Mouse (Mus musculus): ENCODE measurements around the gene Myo5c. TPM values are rescaled to one million over a fixed set of nuclear protein-coding genes. Genes with fewer than 3 reads are reported as not detected.

Gene Myo5c
- polyA plus RNA-seq, 1 experiment from 2014 or later: 0.95 TPM

- ATAC-seq (ENCODE audit: insufficient number of reproducible peaks, low FRiP score, low TSS enrichment, low read depth): no peak
These were observed 106.2 kb downstream of the Myo5c start for GRCm38 (mm10) chr9:75338016-75338415.

GRCm38 (mm10) chr9:75342433-75342832, 110.6 kb downstream of the Myo5c start:
- ATAC-seq (ENCODE audit: insufficient number of reproducible peaks, low FRiP score, low TSS enrichment, low read depth) (no peak), DNase-seq (ENCODE audit: low spot score) (no peak)
- Histone ChIP-seq H3K9me3 (ENCODE audit: control insufficient read depth, low read length) (no peaks in the 10 kb centered on the region), H3K4me1 (ENCODE audit: control insufficient read depth, insufficient read depth, low read length) (no peaks in the 10 kb centered on the region), H3K4me3 (ENCODE audit: low read depth, low read length) (no peak overlapping the region), H3K4me2 (ENCODE audit: low read depth, severe bottlenecking) (no peak overlapping the region), H3K36me3 (ENCODE audit: control insufficient read depth, insufficient read depth, low read length) (no peaks in the 10 kb centered on the region; the same call in 1 of the 2 replicates), H3K9ac (ENCODE audit: low read length) (no peak overlapping the region), H3K27ac (replicated peaks; ENCODE audit: low read depth, low read length) (no peak overlapping the region), H3K27me3 (ENCODE audit: control insufficient read depth, insufficient read depth, low read length) (no peaks in the 10 kb centered on the region)
- 86% methylated on average over 4 of the region's 4 CpGs for WGBS

More at GRCm38 (mm10) chr9:75338016-75338415, 106.2 kb downstream of the Myo5c start:
- no peak overlapping the region for H3K4me3 ChIP-seq (ENCODE audit: low read depth, low read length)
- H3K9me3 ChIP-seq (ENCODE audit: control insufficient read depth, low read length): no peaks in the 10 kb centered on the region
- H3K36me3 ChIP-seq (ENCODE audit: control insufficient read depth, insufficient read depth, low read length): peaks cover 2% of the 10 kb centered on the region; the same call in 1 of the 2 replicates
- no peaks in the 10 kb centered on the region for H3K4me1 ChIP-seq (ENCODE audit: control insufficient read depth, insufficient read depth, low read length)
- no peak overlapping the region for H3K27ac ChIP-seq (replicated peaks; ENCODE audit: low read depth, low read length)
- no peak overlapping the region for H3K9ac ChIP-seq (ENCODE audit: low read length)
- no peaks in the 10 kb centered on the region for H3K27me3 ChIP-seq (ENCODE audit: control insufficient read depth, insufficient read depth, low read length)
- 93% methylated on average over 6 of the region's 6 CpGs for WGBS
- no peak overlapping the region for H3K4me2 ChIP-seq (ENCODE audit: low read depth, severe bottlenecking)
- DNase-seq (ENCODE audit: low spot score): no peak

DNA sequence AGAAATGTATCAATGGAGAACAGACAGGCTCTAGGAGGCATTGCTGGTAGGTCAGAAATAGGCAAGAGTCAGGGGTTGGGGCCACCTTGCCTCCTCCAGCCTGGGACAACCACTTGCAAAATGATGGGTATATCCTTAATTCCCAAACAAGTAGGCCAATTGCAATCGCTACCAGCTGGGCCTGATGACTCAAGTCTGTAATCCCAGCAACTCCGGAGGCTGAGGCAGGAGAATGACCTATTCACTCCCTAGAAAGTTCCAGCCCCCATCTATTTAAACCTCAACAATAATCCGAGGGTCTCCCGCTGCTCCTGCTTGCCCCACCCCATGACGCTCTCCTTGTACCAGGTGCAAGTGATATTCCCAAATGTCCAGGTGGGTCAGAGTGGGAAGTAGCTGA, 115.6 kb downstream of the Myo5c start, which contains the start of gene Bcl2l10:
Gene Bcl2l10, plus strand, starts transcription at position 301 of the 400 bp plus-strand sequence.
- ATAC-seq (ENCODE audit: insufficient number of reproducible peaks, low FRiP score, low TSS enrichment, low read depth): no peak
- Histone ChIP-seq H3K27me3 (ENCODE audit: control insufficient read depth, insufficient read depth, low read length) (no peaks in the 10 kb centered on the region), H3K27ac (replicated peaks; ENCODE audit: low read depth, low read length) (no peak within 1 kb of the TSS), H3K4me3 (ENCODE audit: low read depth, low read length) (no peak within 1 kb of the TSS), H3K36me3 (ENCODE audit: control insufficient read depth, insufficient read depth, low read length) (no peaks in the 10 kb centered on the region), H3K9ac (ENCODE audit: low read length) (no peak within 1 kb of the TSS), H3K9me3 (ENCODE audit: control insufficient read depth, low read length) (no peaks in the 10 kb centered on the region), H3K4me1 (ENCODE audit: control insufficient read depth, insufficient read depth, low read length) (no peaks in the 10 kb centered on the region), H3K4me2 (ENCODE audit: low read depth, severe bottlenecking) (no peak within 1 kb of the TSS)
- 90% methylated on average over 5 of the region's 5 CpGs for WGBS
- DNase-seq (ENCODE audit: low spot score): no peak

DNA sequence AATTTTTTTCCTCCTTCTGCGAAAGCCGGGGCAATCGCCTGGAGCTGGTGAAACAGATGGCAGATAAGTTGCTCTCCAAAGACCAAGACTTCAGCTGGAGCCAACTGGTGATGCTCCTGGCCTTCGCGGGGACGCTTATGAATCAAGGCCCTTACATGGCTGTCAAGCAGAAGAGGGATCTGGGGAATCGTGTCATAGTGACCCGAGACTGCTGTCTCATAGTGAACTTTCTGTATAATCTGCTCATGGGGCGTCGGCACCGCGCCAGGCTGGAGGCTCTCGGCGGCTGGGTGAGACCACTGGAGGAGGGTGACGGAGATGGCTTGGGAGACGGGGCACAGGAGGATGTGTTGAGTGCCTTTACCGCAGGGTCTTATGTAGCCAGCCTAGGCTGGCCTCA, 116.2 kb downstream of the Myo5c start:
- no peaks in the 10 kb centered on the region for H3K36me3 ChIP-seq (ENCODE audit: control insufficient read depth, insufficient read depth, low read length)
- no peak overlapping the region for H3K4me3 ChIP-seq (ENCODE audit: low read depth, low read length)
- H3K27me3 ChIP-seq (ENCODE audit: control insufficient read depth, insufficient read depth, low read length): no peaks in the 10 kb centered on the region
- no peak overlapping the region for H3K27ac ChIP-seq (replicated peaks; ENCODE audit: low read depth, low read length)
- no peaks in the 10 kb centered on the region for H3K9me3 ChIP-seq (ENCODE audit: control insufficient read depth, low read length)
- no peaks in the 10 kb centered on the region for H3K4me1 ChIP-seq (ENCODE audit: control insufficient read depth, insufficient read depth, low read length)
- no peak overlapping the region for H3K9ac ChIP-seq (ENCODE audit: low read length)
- ATAC-seq (ENCODE audit: insufficient number of reproducible peaks, low FRiP score, low TSS enrichment, low read depth) (no peak), DNase-seq (ENCODE audit: low spot score) (no peak)
- WGBS: 89% methylated on average over 17 of the region's 17 CpGs
- no peak overlapping the region for H3K4me2 ChIP-seq (ENCODE audit: low read depth, severe bottlenecking)

- Histone ChIP-seq H3K4me2 (ENCODE audit: low read depth, severe bottlenecking) (no peak overlapping the region), H3K4me1 (ENCODE audit: control insufficient read depth, insufficient read depth, low read length) (no peaks in the 10 kb centered on the region), H3K9me3 (ENCODE audit: control insufficient read depth, low read length) (no peaks in the 10 kb centered on the region), H3K36me3 (ENCODE audit: control insufficient read depth, insufficient read depth, low read length) (no peaks in the 10 kb centered on the region), H3K27me3 (ENCODE audit: control insufficient read depth, insufficient read depth, low read length) (no peaks in the 10 kb centered on the region), H3K27ac (replicated peaks; ENCODE audit: low read depth, low read length) (no peak overlapping the region), H3K9ac (ENCODE audit: low read length) (no peak overlapping the region), H3K4me3 (ENCODE audit: low read depth, low read length) (no peak overlapping the region)
- WGBS: 41% methylated on average over 3 of the region's 3 CpGs
- no peak for DNase-seq (ENCODE audit: low spot score)
- no peak for ATAC-seq (ENCODE audit: insufficient number of reproducible peaks, low FRiP score, low TSS enrichment, low read depth)
These were observed 116.8 kb downstream of the Myo5c start for GRCm38 (mm10) chr9:75348641-75349040.

GRCm38 (mm10) chr9:75353094-75353493, 121.3 kb downstream of the Myo5c start:
- DNase-seq (ENCODE audit: low spot score): no peak
- Histone ChIP-seq H3K4me1 (ENCODE audit: control insufficient read depth, insufficient read depth, low read length) (no peaks in the 10 kb centered on the region), H3K4me2 (ENCODE audit: low read depth, severe bottlenecking) (no peak overlapping the region), H3K27ac (replicated peaks; ENCODE audit: low read depth, low read length) (no peak overlapping the region), H3K36me3 (ENCODE audit: control insufficient read depth, insufficient read depth, low read length) (no peaks in the 10 kb centered on the region), H3K27me3 (ENCODE audit: control insufficient read depth, insufficient read depth, low read length) (no peaks in the 10 kb centered on the region), H3K9me3 (ENCODE audit: control insufficient read depth, low read length) (no peaks in the 10 kb centered on the region), H3K4me3 (ENCODE audit: low read depth, low read length) (no peak overlapping the region), H3K9ac (ENCODE audit: low read length) (no peak overlapping the region)
- ATAC-seq (ENCODE audit: insufficient number of reproducible peaks, low FRiP score, low TSS enrichment, low read depth): no peak
- WGBS: 76% methylated on average over 8 of the region's 8 CpGs

Other genes with a start within 250 kb of the Myo5c start
- gene Arpp19, start 194.4 kb upstream of the Myo5c start, polyA plus RNA-seq (2014; fragmentation: Nextera tagmentation; extraction: Ambion mirVana): 383 and 387 TPM in 2 replicates
- gene Myo5a, start 161.0 kb upstream of the Myo5c start, polyA plus RNA-seq (2014; fragmentation: Nextera tagmentation; extraction: Ambion mirVana): 20.7 and 21.0 TPM in 2 replicates
- gene Gnb5, start 74.3 kb downstream of the Myo5c start, polyA plus RNA-seq (2014; fragmentation: Nextera tagmentation; extraction: Ambion mirVana): 20.8 and 23.0 TPM in 2 replicates
- gene Bcl2l10, start 115.7 kb downstream of the Myo5c start, polyA plus RNA-seq (2014; fragmentation: Nextera tagmentation; extraction: Ambion mirVana): not detected in 2 replicates
- 151 TPM in 2 replicates for gene Mapk6, start 178.0 kb downstream of the Myo5c start, polyA plus RNA-seq (2014; fragmentation: Nextera tagmentation; extraction: Ambion mirVana)
- gene Leo1, start 209.5 kb downstream of the Myo5c start, polyA plus RNA-seq (2014; fragmentation: Nextera tagmentation; extraction: Ambion mirVana): 52.4 and 53.0 TPM in 2 replicates